Comparison of ENCODE assay signal across 21 mouse cellular contexts in the genomic region with DNA sequence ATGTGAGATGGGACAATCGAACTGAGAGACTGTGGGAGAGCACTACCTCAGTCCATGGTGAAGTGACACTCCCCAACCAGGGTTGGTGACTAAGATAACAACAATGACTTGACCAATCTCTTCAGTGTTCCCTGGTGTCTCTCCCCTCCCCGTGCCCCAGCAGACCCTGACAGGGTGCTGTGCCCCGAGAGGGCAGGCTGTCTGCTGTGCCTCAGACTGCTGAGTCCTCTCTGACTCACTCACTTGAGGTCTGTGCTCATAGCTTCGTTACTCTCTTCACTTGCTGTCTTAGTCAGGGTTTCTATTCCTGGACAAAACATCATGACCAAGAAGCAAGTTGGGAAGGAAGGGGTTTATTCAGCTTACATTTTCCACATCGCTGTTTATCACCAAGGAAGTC.
DNase-seq lines count a peak whose midpoint lies in the region; ATAC-seq and TF ChIP-seq lines count a peak whose summit lies in the region.
"Had no signal": no experiment of that assay in that cellular context is flagged by ENCODE, and none has a peak within 500 bp of the region (broad histone marks: within the 10 kb centered on the region; RNA-seq: fewer than 3 reads in every experiment).

No protein-coding gene starts in this region.

- no peak for TF ChIP-seq POLR2A in embryonic fibroblast, embryonic 13.5 days (IDR thresholded peaks at IDR 0.05; ENCODE audit: low read depth, low read length)

- H3K36me3 ChIP-seq in heart, embryonic 11.5 days (ENCODE audit: control insufficient read depth, insufficient read depth, low read length) = peaks cover 44% of the 10 kb centered on the region
- H3K36me3 ChIP-seq: forebrain, embryonic 12.5 days; limb, embryonic 12.5 days; liver, embryonic 12.5 days had no signal

- H3K4me1 ChIP-seq in heart, embryonic 11.5 days (ENCODE audit: control insufficient read depth, insufficient read depth, low read length) = peaks cover 22% of the 10 kb centered on the region
- H3K4me1 ChIP-seq in embryonic fibroblast, embryonic 13.5 days (ENCODE audit: control insufficient read depth, insufficient read depth, low read length) = peaks cover 23% of the 10 kb centered on the region
- H3K4me1 ChIP-seq: liver, embryonic 12.5 days had no signal

- ATAC-seq in heart, embryonic 11.5 days (replicated peaks; ENCODE audit: insufficient number of reproducible peaks, low FRiP score, low TSS enrichment) = no peak
- ATAC-seq: intestine, embryonic 16.5 days; liver, embryonic 12.5 days had no signal

- no peaks in the 10 kb centered on the region for H3K27me3 ChIP-seq in heart, embryonic 11.5 days (ENCODE audit: control insufficient read depth, insufficient read depth, low read length)
- H3K27me3 ChIP-seq: limb, embryonic 12.5 days; liver, embryonic 12.5 days had no signal

- H3K27ac ChIP-seq in heart, embryonic 11.5 days (ENCODE audit: low read depth, low read length) = 0 out of 2 replicates have a peak overlapping the region, but pooled peaks have one; percentile 10
- H3K27ac ChIP-seq in embryonic fibroblast, embryonic 13.5 days (ENCODE audit: insufficient read depth, low read length) = peak overlapping the region; percentile 75
- H3K27ac ChIP-seq: forebrain, embryonic 12.5 days; heart, adult 2 months; hindbrain, embryonic 14.5 days; limb, embryonic 12.5 days; liver, embryonic 12.5 days had no signal

- H3K9ac ChIP-seq in heart, embryonic 11.5 days (ENCODE audit: low read depth, low read length) = no peak overlapping the region
- H3K9ac ChIP-seq: forebrain, embryonic 12.5 days; hindbrain, embryonic 14.5 days; limb, embryonic 12.5 days; liver, embryonic 12.5 days; lung, embryonic 14.5 days had no signal

- H3K4me2 ChIP-seq in heart, embryonic 11.5 days = no peak overlapping the region
- H3K4me2 ChIP-seq: forebrain, embryonic 12.5 days; hindbrain, embryonic 14.5 days; limb, embryonic 12.5 days; liver, embryonic 12.5 days; lung, embryonic 14.5 days; midbrain, embryonic 11.5 days had no signal

- no peaks in the 10 kb centered on the region for H3K9me3 ChIP-seq in heart, embryonic 11.5 days (replicated peaks; ENCODE audit: control insufficient read depth, low read length)
- H3K9me3 ChIP-seq: forebrain, embryonic 12.5 days; limb, embryonic 12.5 days; liver, embryonic 12.5 days had no signal

- no peak for DNase-seq in heart, postnatal 4 days
- DNase-seq in right cerebral cortex, adult 18-20 months = peak; percentile 50
- DNase-seq in right cerebral cortex, postnatal 36 days (ENCODE audit: low spot score in 2 of 2) = no peak
- no peak for DNase-seq in cerebellum, postnatal 36 days
- no peak for DNase-seq in cerebellum, adult 8-10 months
- DNase-seq: cerebellum, adult 11-12 months; cerebellum, postnatal 25 days; gastrocnemius, postnatal 10 days; heart, adult 2 months; heart, postnatal 14 days; layer of hippocampus, adult 9-11 months; lung, embryonic 14.5 days; thymus, postnatal 25 days had no signal

- WGBS in heart, embryonic 11.5 days (ENCODE audit: insufficient replicate concordance) = 48% methylated on average over 5 of the region's 5 CpGs

- H3K4me3 ChIP-seq in heart, embryonic 11.5 days (ENCODE audit: low read depth, low read length) = no peak overlapping the region
- H3K4me3 ChIP-seq in embryonic fibroblast, embryonic 13.5 days (ENCODE audit: insufficient read depth, low read length) = no peak overlapping the region
- H3K4me3 ChIP-seq: forebrain, embryonic 12.5 days; heart, adult 2 months; limb, embryonic 12.5 days; liver, embryonic 12.5 days had no signal

- TF ChIP-seq CTCF in embryonic fibroblast, embryonic 13.5 days (IDR thresholded peaks at IDR 0.05; ENCODE audit: borderline replicate concordance, insufficient read depth, low read length) = no peak
